1 mouse cellular context compared by ENCODE assay signal in genomic region chr3:135484650-135485049, GRCm38 (mm10).
TF ChIP-seq lines count a peak whose summit lies in the region.

No protein-coding gene starts in this region.

TF ChIP-seq in CH12.LX, 34 proteins besides CTCF, POLR2A, EP300 and RAD21:
- TF ChIP-seq ZNF384 (IDR thresholded peaks at IDR 0.05; ENCODE audit: low read depth, low read length) (peak; percentile 46), RCOR1 (conservative IDR thresholded peaks at IDR 0.05; ENCODE audit: low read depth, low read length) (0 out of 2 replicates have a peak, but pooled peaks have one; percentile 13)
TF ChIP-seq in CH12.LX: peak in this region for 2; not testable (repeated sequence) for 32.
